Mouse (Mus musculus) liver, adult 2 months (tissue): ENCODE measurements at regions not wholly inside any gene's neighbourhood (a gene's known extent, or its start where the extent isn't known, plus 50 kb on each side); places are given as distances from the start of the nearest gene placed in this dataset.

Source experiments
- DNase-seq: peaks from one replicate; pipeline ENCODE4 v3.0.0-alpha.2; 2011; ENCODE audit warnings: low read depth, low spot score; ENCODE audit errors: extremely low read depth
- H3K27ac ChIP-seq: fragments of 200-500 bp; replicated peaks from 2 replicates; pipeline ENCODE4 v1.5.1; 2012; ENCODE audit warnings: low read depth, mild to moderate bottlenecking, control low read depth, inconsistent platforms, low read length; ENCODE audit not compliant: insufficient read depth
- H3K27me3 ChIP-seq: fragments of 200-500 bp; 2 replicates; pipeline ENCODE4 v1.6.1; 2012; ENCODE audit warnings: mild to moderate bottlenecking, moderate library complexity, low read length, inconsistent platforms; ENCODE audit not compliant: control insufficient read depth, insufficient read depth
- H3K36me3 ChIP-seq: fragments of 200-500 bp; 2 replicates; pipeline ENCODE4 v1.6.1; 2012; ENCODE audit warnings: low read length, inconsistent platforms; ENCODE audit not compliant: control insufficient read depth, insufficient read depth
- H3K4me1 ChIP-seq: fragments of 200-500 bp; 2 replicates; pipeline ENCODE4 v1.6.1; 2011; ENCODE audit warnings: low read length; ENCODE audit not compliant: control insufficient read depth, insufficient read depth
- H3K4me3 ChIP-seq: fragments of 200-500 bp; 2 replicates; pipeline ENCODE4 v1.5.1; 2011; ENCODE audit warnings: low read depth, mild to moderate bottlenecking, control low read depth, low read length, moderate library complexity; ENCODE audit not compliant: insufficient read depth
- H3K79me2 ChIP-seq: fragments of 200-500 bp; 2 replicates; pipeline ENCODE4 v1.6.1; 2012; ENCODE audit warnings: inconsistent platforms, mild to moderate bottlenecking, low read length, moderate library complexity; ENCODE audit not compliant: control insufficient read depth, insufficient read depth
- H3K9ac ChIP-seq: fragments of 200-500 bp; 2 replicates; pipeline ENCODE4 v1.6.1; 2012; ENCODE audit warnings: low read depth, mild to moderate bottlenecking, control low read depth, inconsistent platforms, low read length
- CTCF ChIP-seq: fragments of 200-500 bp; IDR thresholded peaks from 2 replicates; pipeline ENCODE4 v1.5.1; 2011; ENCODE audit warnings: low read depth, low read length, control low read depth
- POLR2A ChIP-seq: fragments of 200-500 bp; IDR thresholded peaks from 2 replicates; pipeline ENCODE4 v1.6.1; 2011; ENCODE audit warnings: low read length, control low read depth; ENCODE audit not compliant: insufficient read depth; ENCODE audit errors: extremely low read depth
- WGBS: fragments of 180-500 bp; shearing (Covaris S2); methylation state at CpG from one replicate; pipeline ENCODE4 v1.1.7; 2018; 5-methylcytosine and 5-hydroxymethylcytosine counted together

- DNase-seq, result no peak
- no peaks in the 10 kb centered on the region for H3K27me3 ChIP-seq
- H3K4me1 ChIP-seq, result no peaks in the 10 kb centered on the region
- WGBS, result 71% methylated on average over 1 of the region's 1 CpGs
- TF ChIP-seq POLR2A (no peak), CTCF (no peak)
- H3K9ac ChIP-seq, result no peak overlapping the region
- no peak overlapping the region for H3K27ac ChIP-seq
- no peak overlapping the region for H3K4me3 ChIP-seq
- H3K79me2 ChIP-seq, result no peaks in the 10 kb centered on the region
- H3K36me3 ChIP-seq, result no peaks in the 10 kb centered on the region
Observed at GRCm38 (mm10) chr2:148161966-148162365, 115.2 kb upstream of the Foxa2 start.

GRCm38 (mm10) chr2:148162562-148162961, 115.8 kb upstream of the Foxa2 start:
- TF ChIP-seq CTCF, result no peak
- no peak for TF ChIP-seq POLR2A
- 97% methylated on average over 1 of the region's 1 CpGs for WGBS
- no peak overlapping the region for H3K27ac ChIP-seq

GRCm38 (mm10) chr2:148171113-148171512, 124.3 kb upstream of the Foxa2 start:
- DNase-seq, result no peak
- Histone ChIP-seq H3K27me3 (no peaks in the 10 kb centered on the region), H3K27ac (peak overlapping the region; percentile 60)

More at GRCm38 (mm10) chr2:148162562-148162961, 115.8 kb upstream of the Foxa2 start:
- H3K27me3 ChIP-seq, result no peaks in the 10 kb centered on the region
- H3K4me1 ChIP-seq, result no peaks in the 10 kb centered on the region
- DNase-seq, result no peak
- no peaks in the 10 kb centered on the region for H3K79me2 ChIP-seq
- no peak overlapping the region for H3K4me3 ChIP-seq
- no peaks in the 10 kb centered on the region for H3K36me3 ChIP-seq
- H3K9ac ChIP-seq, result no peak overlapping the region

GRCm38 (mm10) chr2:148171699-148172098, 124.9 kb upstream of the Foxa2 start:
- no peaks in the 10 kb centered on the region for H3K36me3 ChIP-seq
- no peak for DNase-seq
- no peaks in the 10 kb centered on the region for H3K27me3 ChIP-seq
- no peak for TF ChIP-seq POLR2A
- TF ChIP-seq CTCF, result no peak
- H3K4me1 ChIP-seq, result no peaks in the 10 kb centered on the region
- H3K4me3 ChIP-seq, result no peak overlapping the region
- no peaks in the 10 kb centered on the region for H3K79me2 ChIP-seq
- 0 out of 2 replicates have a peak overlapping the region, but pooled peaks have one; percentile 60 for H3K27ac ChIP-seq
- no peak overlapping the region for H3K9ac ChIP-seq
- 19% methylated on average over 1 of the region's 1 CpGs for WGBS

More at GRCm38 (mm10) chr2:148171113-148171512, 124.3 kb upstream of the Foxa2 start:
- Histone ChIP-seq H3K4me1 (no peaks in the 10 kb centered on the region), H3K4me3 (no peak overlapping the region), H3K79me2 (no peaks in the 10 kb centered on the region), H3K9ac (no peak overlapping the region), H3K36me3 (no peaks in the 10 kb centered on the region)
- WGBS, result 62% methylated on average over 4 of the region's 4 CpGs
- no peak for TF ChIP-seq POLR2A
- no peak for TF ChIP-seq CTCF

GRCm38 (mm10) chr2:148175251-148175927, 128.6 kb upstream of the Foxa2 start:
- 82% methylated on average over 8 of the region's 8 CpGs for WGBS
- no peak overlapping the region for H3K27ac ChIP-seq
- no peaks in the 10 kb centered on the region for H3K4me1 ChIP-seq
- DNase-seq, result no peak
- H3K9ac ChIP-seq, result no peak overlapping the region
- H3K4me3 ChIP-seq, result no peak overlapping the region
- TF ChIP-seq CTCF (no peak), POLR2A (no peak)
- H3K36me3 ChIP-seq, result no peaks in the 10 kb centered on the region
- no peaks in the 10 kb centered on the region; the same call in 1 of the 2 replicates for H3K27me3 ChIP-seq
- H3K79me2 ChIP-seq, result no peaks in the 10 kb centered on the region

- Histone ChIP-seq H3K27ac (no peak overlapping the region), H3K4me3 (no peak overlapping the region), H3K9ac (no peak overlapping the region), H3K79me2 (no peaks in the 10 kb centered on the region), H3K4me1 (no peaks in the 10 kb centered on the region), H3K27me3 (no peaks in the 10 kb centered on the region; the same call in 1 of the 2 replicates), H3K36me3 (no peaks in the 10 kb centered on the region)
- DNase-seq, result no peak
- 90% methylated on average over 2 of the region's 2 CpGs for WGBS
- TF ChIP-seq POLR2A (no peak), CTCF (no peak)
Observed at GRCm38 (mm10) chr2:148180245-148180644, 133.5 kb upstream of the Foxa2 start.
